Mouse (Mus musculus): ENCODE measurements around the gene Cct4. TPM values are rescaled to one million over a fixed set of nuclear protein-coding genes. Genes with fewer than 3 reads are reported as not detected.
A peak's percentile ranks its signal among the peaks of the same experiment; 100 is the strongest.

Gene Cct4
- polyA plus RNA-seq, 1 experiment from 2014 or later, result 124 TPM

- TF ChIP-seq EP300 (optimal IDR thresholded peaks at IDR 0.05) (no peak), CTCF (IDR thresholded peaks at IDR 0.05; ENCODE audit: low read depth) (peak; percentile 93)
- no peaks in the 10 kb centered on the region for H3K4me1 ChIP-seq (replicated peaks; ENCODE audit: control insufficient read depth, insufficient read depth)
- DNase-seq (ENCODE audit: low spot score) (peak; percentile 26), ATAC-seq (ENCODE audit: low FRiP score, low TSS enrichment) (no peak)
- no peak overlapping the region for H3K4me3 ChIP-seq (ENCODE audit: low read depth, low read length)
- H3K9me3 ChIP-seq (ENCODE audit: control insufficient read depth, low read length), result no peaks in the 10 kb centered on the region
- no peak overlapping the region for H3K4me2 ChIP-seq (replicated peaks; ENCODE audit: low read depth)
- H3K27me3 ChIP-seq (ENCODE audit: control insufficient read depth, insufficient read depth, low read length), result no peaks in the 10 kb centered on the region
- WGBS, result 36% methylated on average over 2 of the region's 2 CpGs
- H3K36me3 ChIP-seq (ENCODE audit: control insufficient read depth, insufficient read depth, low read length), result no peaks in the 10 kb centered on the region
- no peak overlapping the region for H3K9ac ChIP-seq (ENCODE audit: low read length)
- H3K27ac ChIP-seq (replicated peaks), result no peak overlapping the region
Measured at GRCm38 (mm10) chr11:22987357-22987756, 3.0 kb upstream of the Cct4 start.

GRCm38 (mm10) chr11:22989786-22990185 lies 533 bp upstream of the Cct4 start:
- whole genome bisulfite sequencing, result 27% methylated on average over 1 of the region's 1 CpGs
- H3K4me2 ChIP-seq (replicated peaks; ENCODE audit: low read depth), result peak overlapping the region; percentile 50
- H3K36me3 ChIP-seq (ENCODE audit: control insufficient read depth, insufficient read depth, low read length), result no peaks in the 10 kb centered on the region
- H3K4me3 ChIP-seq (ENCODE audit: low read depth, low read length), result peak overlapping the region; percentile 88
- DNase-seq (ENCODE audit: low spot score) (no peak), ATAC-seq (ENCODE audit: low FRiP score, low TSS enrichment) (0 out of 2 replicates have a peak, but pooled peaks have one; percentile 0)
- peak overlapping the region; percentile 90 for H3K9ac ChIP-seq (ENCODE audit: low read length)
- H3K9me3 ChIP-seq (ENCODE audit: control insufficient read depth, low read length), result no peaks in the 10 kb centered on the region
- TF ChIP-seq CTCF (IDR thresholded peaks at IDR 0.05; ENCODE audit: low read depth) (no peak), EP300 (optimal IDR thresholded peaks at IDR 0.05) (no peak)
- H3K4me1 ChIP-seq (replicated peaks; ENCODE audit: control insufficient read depth, insufficient read depth), result no peaks in the 10 kb centered on the region
- H3K27me3 ChIP-seq (ENCODE audit: control insufficient read depth, insufficient read depth, low read length), result no peaks in the 10 kb centered on the region
- peak overlapping the region; percentile 84 for H3K27ac ChIP-seq (replicated peaks)

GRCm38 (mm10) chr11:22991218-22991835 lies 1.0 kb downstream of the Cct4 start:
- no peaks in the 10 kb centered on the region for H3K9me3 ChIP-seq (ENCODE audit: control insufficient read depth, low read length)
- H3K27me3 ChIP-seq (ENCODE audit: control insufficient read depth, insufficient read depth, low read length), result no peaks in the 10 kb centered on the region
- peak overlapping the region; percentile 88 for H3K4me3 ChIP-seq (ENCODE audit: low read depth, low read length)
- WGBS, result 4% methylated on average over 14 of the region's 14 CpGs
- H3K4me2 ChIP-seq (replicated peaks; ENCODE audit: low read depth), result peak overlapping the region; percentile 50
- H3K4me1 ChIP-seq (replicated peaks; ENCODE audit: control insufficient read depth, insufficient read depth), result no peaks in the 10 kb centered on the region
- H3K27ac ChIP-seq (replicated peaks), result peak overlapping the region; percentile 84; the same call in 1 of the 2 replicates
- no peak for TF ChIP-seq EP300 (optimal IDR thresholded peaks at IDR 0.05)
- no peak for TF ChIP-seq CTCF (IDR thresholded peaks at IDR 0.05; ENCODE audit: low read depth)
- DNase-seq (ENCODE audit: low spot score), result no peak
- ATAC-seq (ENCODE audit: low FRiP score, low TSS enrichment), result no peak
- H3K9ac ChIP-seq (ENCODE audit: low read length), result peak overlapping the region; percentile 90
- H3K36me3 ChIP-seq (ENCODE audit: control insufficient read depth, insufficient read depth, low read length), result no peaks in the 10 kb centered on the region

- ATAC-seq (ENCODE audit: low FRiP score, low TSS enrichment) (no peak), DNase-seq (ENCODE audit: low spot score) (no peak)
- Histone ChIP-seq H3K4me1 (replicated peaks; ENCODE audit: control insufficient read depth, insufficient read depth) (no peaks in the 10 kb centered on the region), H3K27ac (replicated peaks) (no peak overlapping the region), H3K4me3 (ENCODE audit: low read depth, low read length) (no peak overlapping the region), H3K36me3 (ENCODE audit: control insufficient read depth, insufficient read depth, low read length) (peaks cover 8% of the 10 kb centered on the region; the same call in 1 of the 2 replicates), H3K9me3 (ENCODE audit: control insufficient read depth, low read length) (no peaks in the 10 kb centered on the region), H3K4me2 (replicated peaks; ENCODE audit: low read depth) (no peak overlapping the region), H3K9ac (ENCODE audit: low read length) (no peak overlapping the region), H3K27me3 (ENCODE audit: control insufficient read depth, insufficient read depth, low read length) (no peaks in the 10 kb centered on the region)
- WGBS, result 80% methylated on average over 2 of the region's 2 CpGs
- TF ChIP-seq EP300 (optimal IDR thresholded peaks at IDR 0.05), result no peak
- TF ChIP-seq CTCF (IDR thresholded peaks at IDR 0.05; ENCODE audit: low read depth), result no peak
Measured at GRCm38 (mm10) chr11:22994271-22994670, 4.0 kb downstream of the Cct4 start.

- WGBS, result 91% methylated on average over 4 of the region's 4 CpGs
- Histone ChIP-seq H3K4me2 (replicated peaks; ENCODE audit: low read depth) (no peak overlapping the region), H3K9me3 (ENCODE audit: control insufficient read depth, low read length) (no peaks in the 10 kb centered on the region), H3K4me3 (ENCODE audit: low read depth, low read length) (no peak overlapping the region), H3K9ac (ENCODE audit: low read length) (no peak overlapping the region), H3K27ac (replicated peaks) (no peak overlapping the region), H3K36me3 (ENCODE audit: control insufficient read depth, insufficient read depth, low read length) (peaks cover 12% of the 10 kb centered on the region; the same call in 1 of the 2 replicates), H3K4me1 (replicated peaks; ENCODE audit: control insufficient read depth, insufficient read depth) (no peaks in the 10 kb centered on the region), H3K27me3 (ENCODE audit: control insufficient read depth, insufficient read depth, low read length) (no peaks in the 10 kb centered on the region)
- no peak for TF ChIP-seq CTCF (IDR thresholded peaks at IDR 0.05; ENCODE audit: low read depth)
- TF ChIP-seq EP300 (optimal IDR thresholded peaks at IDR 0.05), result no peak
- ATAC-seq (ENCODE audit: low FRiP score, low TSS enrichment) (no peak), DNase-seq (ENCODE audit: low spot score) (no peak)
Measured at GRCm38 (mm10) chr11:22995461-22995860, 5.1 kb downstream of the Cct4 start.

- Histone ChIP-seq H3K4me2 (replicated peaks; ENCODE audit: low read depth) (no peak overlapping the region), H3K27ac (replicated peaks) (no peak overlapping the region), H3K36me3 (ENCODE audit: control insufficient read depth, insufficient read depth, low read length) (peaks cover 25% of the 10 kb centered on the region), H3K9me3 (ENCODE audit: control insufficient read depth, low read length) (no peaks in the 10 kb centered on the region), H3K9ac (ENCODE audit: low read length) (no peak overlapping the region), H3K4me3 (ENCODE audit: low read depth, low read length) (no peak overlapping the region), H3K4me1 (replicated peaks; ENCODE audit: control insufficient read depth, insufficient read depth) (no peaks in the 10 kb centered on the region), H3K27me3 (ENCODE audit: control insufficient read depth, insufficient read depth, low read length) (no peaks in the 10 kb centered on the region)
- DNase-seq (ENCODE audit: low spot score) (no peak), ATAC-seq (ENCODE audit: low FRiP score, low TSS enrichment) (no peak)
- 71% methylated on average over 1 of the region's 1 CpGs for WGBS
- TF ChIP-seq EP300 (optimal IDR thresholded peaks at IDR 0.05) (no peak), CTCF (IDR thresholded peaks at IDR 0.05; ENCODE audit: low read depth) (no peak)
Measured at GRCm38 (mm10) chr11:22998308-22998707, 8.0 kb downstream of the Cct4 start.

Data from stomach, postnatal 0 days (tissue).